Mouse (Mus musculus) E14TG2a.4 (cell line): ENCODE measurements at regions not wholly inside any gene's neighbourhood (a gene's known extent, or its start where the extent isn't known, plus 50 kb on each side); places are given as distances from the start of the nearest gene placed in this dataset.
A peak's percentile ranks its signal among the peaks of the same experiment; 100 is the strongest.

Source experiments
- H3K27me3 ChIP-seq: 2 replicates; pipeline ENCODE4 v1.6.1; 2014; ENCODE audit warnings: low read length, control low read depth; ENCODE audit not compliant: insufficient read depth
- H3K36me3 ChIP-seq: 2 replicates; pipeline ENCODE4 v1.6.1; 2014; ENCODE audit warnings: low read length, control low read depth; ENCODE audit not compliant: insufficient read depth
- H3K4me1 ChIP-seq: replicated peaks from 2 replicates; pipeline ENCODE4 v1.6.1; 2014; ENCODE audit warnings: low read depth, low read length, control low read depth
- H3K4me3 ChIP-seq: replicated peaks from 2 replicates; pipeline ENCODE4 v1.5.1; 2014; ENCODE audit warnings: mild to moderate bottlenecking, low read length
- H3K9me3 ChIP-seq: 2 replicates; pipeline ENCODE4 v1.6.1; 2014; ENCODE audit warnings: low read length, control low read depth
- CTCF ChIP-seq: conservative IDR thresholded peaks from 2 replicates; pipeline ENCODE4 v1.5.1; 2014; ENCODE audit warnings: low read length
- NANOG ChIP-seq: IDR thresholded peaks from 2 replicates; pipeline ENCODE4 v1.6.1; 2014; ENCODE audit warnings: borderline replicate concordance, low read length, mixed read lengths

DNA sequence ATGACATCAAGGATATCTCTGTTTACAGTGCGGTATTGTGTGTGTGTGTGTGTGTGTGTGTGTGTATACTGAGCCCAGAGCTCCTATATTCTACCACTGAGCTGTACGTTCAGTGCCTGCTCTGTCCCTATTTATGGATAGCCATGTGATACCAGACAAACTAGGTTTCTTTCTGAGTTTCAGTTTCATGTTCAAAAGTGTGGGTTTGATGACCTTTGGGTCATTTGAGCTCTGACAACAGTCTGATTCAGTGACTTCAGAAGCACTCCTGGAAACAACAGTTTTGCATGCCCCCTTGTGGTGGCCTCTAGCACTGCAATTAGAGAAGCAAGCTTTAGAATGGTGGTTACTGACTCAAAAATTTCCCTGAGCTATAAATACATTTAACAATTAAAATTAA is 50.9 kb upstream of the Tent2 start:
- TF ChIP-seq CTCF (peak; percentile 87), NANOG (no peak)
- no peak overlapping the region for H3K4me3 ChIP-seq
- no peaks in the 10 kb centered on the region for H3K36me3 ChIP-seq
- no peaks in the 10 kb centered on the region for H3K27me3 ChIP-seq
- H3K9me3 ChIP-seq: no peaks in the 10 kb centered on the region
- no peaks in the 10 kb centered on the region for H3K4me1 ChIP-seq

DNA sequence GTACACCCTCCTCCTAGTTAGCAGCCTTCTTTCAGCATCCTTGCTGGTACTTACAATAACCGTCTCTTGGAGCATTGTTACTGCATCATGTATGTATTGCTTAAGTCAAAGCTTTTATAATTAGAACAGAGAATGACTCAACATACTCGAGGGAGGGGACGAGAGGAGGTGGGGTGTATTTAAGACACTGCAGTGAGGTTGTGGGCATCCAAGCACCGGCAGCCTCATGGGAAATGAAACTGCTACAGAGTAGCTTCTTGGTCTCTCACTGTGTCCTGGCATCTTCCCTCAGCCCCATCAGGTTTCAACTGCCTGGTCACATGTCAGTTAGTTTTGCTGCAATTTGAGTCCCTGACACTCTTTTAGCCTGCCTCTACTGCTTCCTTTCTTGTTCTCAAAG is 50.7 kb upstream of the Homer1 start:
- TF ChIP-seq CTCF: no peak
- TF ChIP-seq NANOG: no peak
- Histone ChIP-seq H3K36me3 (no peaks in the 10 kb centered on the region), H3K27me3 (no peaks in the 10 kb centered on the region), H3K4me3 (no peak overlapping the region), H3K9me3 (no peaks in the 10 kb centered on the region), H3K4me1 (no peaks in the 10 kb centered on the region)
